Mouse (Mus musculus) adrenal gland, adult 8-10 months (tissue): ENCODE data around the gene Hace1. TPM values are rescaled to one million over a fixed set of nuclear protein-coding genes. Genes with fewer than 3 reads are reported as not detected.
"Not testable (repeated sequence)": the region's sequence is repeated elsewhere in the genome, so short reads cannot be mapped to it uniquely, and the experiment has no call there.

Source experiments
- DNase-seq: peaks from one replicate; pipeline ENCODE4 v3.0.0; 2022
- total RNA-seq, 4 experiments: library from RNA; stranded (reverse); gene quantifications; 2 replicates each; pipeline ENCODE4 v1.2.4; 2022

Gene Hace1
- total RNA-seq, result 10 to 100 TPM; 10.3 to 11.8 (median 10.8) TPM

DNA sequence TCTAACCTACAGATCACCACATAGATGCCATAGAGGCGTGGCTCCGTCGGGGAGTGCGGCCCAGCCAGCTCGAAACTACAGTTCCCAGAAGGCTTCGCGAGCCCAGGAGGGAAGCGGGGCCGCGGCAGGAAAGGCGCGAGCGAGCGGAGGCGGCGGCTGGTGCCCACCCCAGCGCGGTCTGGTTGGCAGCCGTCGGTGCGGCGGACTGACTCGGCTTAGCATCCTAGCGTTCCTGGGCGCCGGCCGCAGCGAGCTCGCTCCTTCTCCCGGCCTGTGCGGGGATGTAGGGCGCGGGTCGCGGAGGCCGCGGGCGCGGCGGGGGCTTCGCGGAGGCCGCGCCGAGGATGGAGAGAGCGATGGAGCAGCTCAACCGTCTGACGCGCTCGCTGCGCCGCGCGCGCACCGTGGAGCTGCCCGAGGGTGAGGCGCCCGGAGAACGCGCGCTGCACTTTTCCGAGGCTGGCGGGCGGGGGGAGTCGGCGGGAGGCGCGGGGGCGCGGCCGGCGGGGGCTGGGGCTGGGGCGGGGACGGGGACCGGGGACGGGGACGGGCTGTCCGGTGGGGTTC lies at the start of gene Hace1:
Hace1 (plus strand) TSS at position 99 of the 567 bp plus-strand sequence.
- DNase-seq, result peak; percentile 64

DNA sequence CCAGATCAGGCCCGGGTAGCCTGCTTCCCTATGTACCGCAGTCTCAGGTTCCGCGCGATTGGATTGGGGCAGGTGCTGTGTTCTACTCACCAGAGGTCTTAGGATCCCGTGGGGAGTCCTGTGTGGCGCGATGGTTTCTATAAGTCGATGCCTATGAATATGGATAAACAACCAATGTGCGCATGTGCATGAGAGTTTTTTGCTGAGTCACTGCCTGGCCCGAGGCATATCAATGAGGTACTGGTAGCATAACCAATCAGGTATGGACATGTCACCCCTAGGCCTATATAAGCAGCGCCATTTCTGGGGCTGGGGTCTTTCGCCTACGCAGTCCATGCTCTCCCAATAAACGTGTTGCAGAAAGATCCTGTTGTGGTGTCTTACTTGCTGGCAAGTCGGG lies 40.3 kb upstream of the Hace1 start:
- DNase-seq, result not testable (repeated sequence)

DNA sequence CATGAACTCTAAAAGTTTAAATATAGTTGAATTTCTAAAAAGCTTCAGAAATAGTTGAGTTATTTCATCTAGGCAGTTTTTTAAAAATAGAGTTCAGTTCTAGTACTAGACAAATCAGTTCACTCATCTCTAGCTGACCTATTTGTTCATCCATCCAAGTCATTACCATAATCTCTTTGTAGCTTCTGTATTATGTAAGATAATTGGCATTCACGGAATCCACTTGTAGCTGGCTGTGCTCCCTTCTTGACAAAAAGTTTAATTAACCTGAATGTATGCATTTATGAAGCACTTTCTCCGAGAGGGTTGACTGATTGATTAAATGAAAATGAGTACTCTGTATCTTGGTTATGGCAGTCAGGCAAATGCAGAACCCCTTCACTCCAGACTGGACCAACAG lies 34.9 kb upstream of the Hace1 start:
- DNase-seq, result no peak

DNA sequence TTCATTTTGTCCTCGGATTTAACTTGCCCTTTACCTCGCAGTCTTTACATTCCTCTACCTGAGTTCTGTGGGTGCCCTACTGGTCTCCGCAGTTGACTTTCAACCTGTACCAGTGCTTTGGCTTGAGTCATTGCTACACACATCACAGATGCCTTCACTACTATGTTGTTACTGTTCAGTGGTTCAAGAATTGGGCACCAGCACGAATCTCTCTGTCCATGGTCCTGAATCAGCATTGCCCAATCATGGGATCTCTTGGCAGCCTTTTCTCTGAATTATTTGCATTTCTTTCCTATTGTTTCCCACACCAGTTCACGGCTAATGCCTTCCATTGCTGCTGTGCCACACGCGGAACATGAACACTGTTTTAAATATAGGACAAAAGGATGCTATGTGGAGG lies 30.8 kb upstream of the Hace1 start:
- DNase-seq, result no peak

- peak; percentile 10 for DNase-seq
Observed at GRCm38 (mm10) chr10:45578298-45578821, 731 bp downstream of the Hace1 start.

DNA sequence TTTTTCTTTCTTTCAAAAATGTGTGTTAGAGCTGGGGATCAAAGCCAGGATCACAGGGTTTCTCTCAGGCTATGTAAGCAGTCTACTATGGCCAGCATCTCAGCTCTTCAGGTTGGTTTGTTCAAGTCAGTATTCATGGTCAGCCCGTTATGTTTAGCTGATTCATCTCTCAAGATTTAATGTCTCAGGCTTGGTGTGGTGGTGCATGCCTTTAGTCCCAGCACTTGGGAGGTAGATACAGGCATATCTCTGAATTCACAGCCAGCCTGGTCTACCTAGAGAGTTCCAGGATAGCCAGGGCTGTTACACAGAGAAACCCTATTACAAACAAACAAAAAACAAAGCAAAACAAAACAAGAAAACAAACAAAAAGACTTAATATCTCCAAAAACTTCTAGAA lies 5.7 kb downstream of the Hace1 start:
- DNase-seq, result no peak

DNA sequence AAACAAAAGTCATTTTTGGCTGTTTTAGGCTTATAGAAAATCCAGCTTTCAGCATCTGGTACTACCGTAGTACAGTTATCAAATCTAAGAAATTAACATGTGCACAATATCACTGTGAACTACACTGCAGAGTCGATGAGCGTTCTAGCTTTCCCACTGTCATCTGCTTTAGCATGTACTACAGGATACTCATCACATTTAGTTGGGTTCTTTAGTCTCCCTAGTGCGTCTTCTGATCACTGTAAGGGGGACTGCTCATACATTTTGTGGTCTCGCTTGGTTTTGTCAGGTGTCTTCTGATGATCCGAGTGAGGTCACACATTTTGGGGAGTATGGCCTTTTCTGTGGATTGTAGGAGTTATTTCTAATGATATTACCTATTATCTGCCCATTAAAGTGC lies 6.2 kb downstream of the Hace1 start:
- DNase-seq, result no peak

DNA sequence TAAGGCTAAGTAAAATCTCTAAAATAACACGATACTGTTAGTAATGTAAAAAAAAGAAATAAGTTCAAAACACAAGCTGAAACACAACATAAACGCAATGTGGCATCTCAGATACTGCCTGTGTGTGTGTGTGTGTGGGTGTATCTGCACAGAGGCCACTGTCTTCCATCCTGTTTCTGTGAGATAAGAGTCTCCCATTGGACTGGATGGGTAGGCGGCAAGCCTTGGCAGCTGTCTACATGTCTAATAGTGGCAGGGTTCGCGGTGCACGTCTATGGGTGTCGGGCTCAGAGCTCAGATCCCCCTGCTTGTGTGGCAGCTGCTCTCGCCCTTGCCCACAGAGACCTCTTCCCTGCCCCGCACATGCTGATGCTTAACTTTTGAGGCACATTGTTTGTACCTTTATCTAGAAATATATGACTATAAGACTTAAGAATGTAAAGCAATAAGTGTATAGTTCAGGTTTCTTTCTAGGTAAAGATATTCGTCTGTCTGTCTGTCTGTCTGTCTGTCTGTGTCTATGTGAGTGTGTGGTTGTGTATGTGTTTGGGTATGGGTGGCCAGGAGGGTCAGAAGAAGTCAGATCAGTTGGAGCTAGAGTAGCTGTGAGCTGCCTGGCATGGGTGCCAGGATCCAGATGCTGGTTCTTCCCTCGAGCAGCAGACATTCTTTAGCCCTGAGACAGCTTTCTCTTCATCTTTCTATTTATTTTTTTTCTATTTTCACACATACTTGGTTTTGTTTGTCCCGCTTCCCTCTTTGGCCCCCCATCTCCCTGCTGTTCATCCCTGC lies 6.9 kb downstream of the Hace1 start:
- DNase-seq, result no peak

DNA sequence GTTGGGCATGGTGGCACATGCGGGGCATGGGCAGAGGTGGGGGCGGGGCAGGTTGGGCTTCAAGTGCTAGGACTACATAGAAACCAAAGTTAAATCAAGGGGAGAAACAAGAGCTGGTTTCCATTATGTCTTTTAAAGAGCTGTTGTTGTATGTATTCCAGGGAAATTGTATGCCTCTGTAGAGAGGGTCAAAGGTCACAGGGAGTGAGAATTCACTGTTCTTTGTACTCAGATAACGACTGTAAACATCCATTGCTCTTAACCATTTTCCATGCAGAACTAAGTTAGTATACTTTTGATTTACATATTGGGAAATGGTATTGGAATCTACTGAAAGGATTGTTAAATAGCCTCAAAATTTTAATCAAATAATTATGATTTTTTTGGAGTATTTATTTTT lies 28.2 kb downstream of the Hace1 start:
- no peak for DNase-seq

DNA sequence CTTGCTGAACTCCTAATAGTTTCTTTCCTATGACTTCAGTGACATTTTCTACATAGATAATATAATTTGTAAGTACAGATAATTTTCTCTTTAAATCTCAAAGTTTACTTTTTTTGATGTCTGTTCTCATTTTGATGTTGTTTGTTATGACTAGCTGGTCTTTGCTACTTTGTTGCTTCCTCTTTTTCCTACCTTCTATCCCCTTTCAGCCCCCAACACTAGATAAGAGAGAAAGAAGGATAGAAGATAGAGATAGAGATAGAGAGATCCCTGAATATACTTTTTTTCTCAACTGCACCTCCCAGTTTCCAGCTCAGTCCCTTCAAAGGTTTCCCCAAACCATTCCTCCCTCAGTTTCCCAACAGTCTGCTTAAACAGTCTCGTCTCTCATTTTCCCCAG lies 33.1 kb downstream of the Hace1 start:
- DNase-seq, result no peak

GRCm38 (mm10) chr10:45616012-45616411 lies 38.4 kb downstream of the Hace1 start:
- DNase-seq, result no peak

GRCm38 (mm10) chr10:45619039-45619438 lies 41.4 kb downstream of the Hace1 start:
- no peak for DNase-seq

GRCm38 (mm10) chr10:45631995-45632394 lies 54.4 kb downstream of the Hace1 start:
- DNase-seq, result no peak

DNA sequence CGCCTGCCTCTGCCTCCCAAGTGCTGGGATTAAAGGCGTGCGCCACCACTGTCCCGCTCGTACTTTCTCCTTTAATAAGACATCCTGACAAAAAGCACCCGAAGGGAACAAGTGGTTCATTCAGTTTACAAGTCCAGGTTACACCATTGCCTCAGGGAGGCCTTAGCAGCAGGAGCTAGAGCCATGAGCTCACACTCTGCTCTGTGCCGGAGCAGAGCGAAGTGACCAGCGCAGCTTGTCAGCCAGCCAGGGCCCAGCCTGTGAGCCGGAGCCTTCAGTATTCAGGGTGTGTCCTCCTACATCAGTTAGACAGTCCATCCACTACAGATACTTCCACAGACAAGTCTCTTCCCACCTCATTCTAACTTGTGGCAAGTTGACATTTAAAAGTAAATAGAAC lies 55.0 kb downstream of the Hace1 start:
- no peak for DNase-seq

DNA sequence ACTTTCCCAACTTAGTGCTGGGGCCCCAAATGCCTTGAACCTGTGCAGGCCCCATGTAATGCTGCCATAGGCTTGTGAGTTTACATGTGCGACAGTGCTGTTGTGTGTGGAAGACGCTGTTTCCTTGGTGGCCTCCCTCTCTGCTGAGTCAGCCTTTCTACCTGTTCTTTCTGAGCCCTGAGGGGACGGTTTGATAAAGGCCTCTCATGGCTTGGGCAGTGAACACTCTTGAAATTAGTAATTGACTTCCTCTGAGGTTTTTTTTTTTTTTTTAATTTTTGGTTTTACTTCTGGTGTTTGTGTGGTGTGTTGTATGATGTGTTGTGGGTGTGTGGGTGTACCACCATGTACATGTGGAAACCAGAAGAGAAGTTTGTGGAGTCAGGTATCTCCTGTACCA lies 57.6 kb downstream of the Hace1 start:
- DNase-seq, result no peak

DNA sequence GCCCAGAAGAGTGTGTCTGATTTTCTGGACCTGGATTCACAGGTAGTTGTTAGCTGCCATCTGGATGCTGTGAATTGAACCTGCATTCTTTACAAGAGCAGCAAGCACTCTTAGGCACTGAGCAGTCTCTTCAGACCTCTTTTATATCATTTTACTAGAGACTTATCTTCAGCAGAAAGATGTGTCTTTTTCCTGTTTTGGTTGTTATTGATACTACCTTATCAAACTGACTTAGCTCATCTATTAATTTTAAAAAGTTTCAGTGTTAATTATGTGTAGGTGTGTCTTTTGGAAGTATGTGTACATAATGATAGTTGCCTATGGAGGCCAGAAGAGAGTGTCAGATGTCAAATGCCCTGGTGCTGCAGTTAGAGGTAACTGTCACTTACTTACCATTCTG lies 62.1 kb downstream of the Hace1 start:
- DNase-seq, result no peak

- no peak for DNase-seq
Observed at GRCm38 (mm10) chr10:45654026-45654425, 76.4 kb downstream of the Hace1 start.

- no peak for DNase-seq
Observed at GRCm38 (mm10) chr10:45662015-45662414, 84.4 kb downstream of the Hace1 start.

DNA sequence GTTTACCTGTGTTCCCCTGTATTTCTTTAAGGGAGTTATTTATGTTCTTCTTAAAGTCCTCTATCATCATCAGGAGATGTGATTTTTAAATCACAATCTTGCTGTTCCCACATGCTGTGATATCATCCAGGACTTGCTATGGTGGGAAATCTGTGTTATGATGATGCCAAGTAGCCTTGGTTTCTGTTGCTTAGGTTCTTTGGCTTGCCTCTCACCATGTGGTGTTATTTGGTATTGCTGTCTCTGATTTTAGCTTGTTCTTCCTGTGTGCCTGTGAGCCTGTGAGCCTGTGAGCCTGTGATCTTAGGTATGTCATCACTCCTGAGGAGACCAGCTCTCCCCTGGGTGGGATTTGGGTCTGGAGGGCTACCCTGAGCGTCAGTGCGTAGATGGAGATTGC lies 90.6 kb downstream of the Hace1 start:
- DNase-seq, result no peak

DNA sequence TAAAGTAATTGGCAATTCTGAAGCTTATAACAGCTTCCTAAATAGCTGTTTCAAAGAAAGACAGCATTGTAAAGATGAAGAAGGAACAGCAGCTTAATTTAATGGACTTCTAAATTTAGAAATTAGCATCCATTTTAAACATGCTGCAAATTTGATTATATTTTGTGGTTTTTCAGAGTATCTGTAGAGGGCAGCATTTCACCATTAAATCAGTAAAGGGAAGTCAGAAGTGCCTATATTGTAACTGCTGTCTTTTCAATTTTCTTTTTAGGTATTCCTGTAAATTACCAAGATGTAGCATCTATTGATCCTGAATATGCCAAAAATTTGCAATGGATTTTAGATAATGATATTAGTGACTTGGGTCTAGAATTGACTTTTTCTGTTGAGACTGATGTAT lies 99.2 kb downstream of the Hace1 start:
- DNase-seq, result no peak

DNA sequence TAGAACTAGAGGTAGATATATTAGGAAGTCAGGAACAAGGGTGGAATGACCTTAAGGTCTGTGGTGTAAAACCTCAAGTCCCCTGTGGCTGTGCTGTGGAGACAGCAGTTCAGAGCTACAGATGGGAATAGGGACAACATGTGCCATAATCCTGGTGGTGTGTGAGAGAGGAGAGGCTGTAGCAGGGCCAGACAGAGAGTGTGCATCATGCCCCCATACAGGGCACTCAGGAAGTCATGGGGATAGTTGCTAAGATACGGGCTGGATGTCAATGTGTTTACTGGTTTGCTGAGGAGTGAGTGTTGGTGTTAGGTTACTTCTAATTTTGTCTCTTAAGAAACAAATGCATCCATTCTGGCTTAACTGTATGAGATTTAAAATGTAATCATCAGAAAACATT lies 108.6 kb downstream of the Hace1 start:
- no peak for DNase-seq

DNA sequence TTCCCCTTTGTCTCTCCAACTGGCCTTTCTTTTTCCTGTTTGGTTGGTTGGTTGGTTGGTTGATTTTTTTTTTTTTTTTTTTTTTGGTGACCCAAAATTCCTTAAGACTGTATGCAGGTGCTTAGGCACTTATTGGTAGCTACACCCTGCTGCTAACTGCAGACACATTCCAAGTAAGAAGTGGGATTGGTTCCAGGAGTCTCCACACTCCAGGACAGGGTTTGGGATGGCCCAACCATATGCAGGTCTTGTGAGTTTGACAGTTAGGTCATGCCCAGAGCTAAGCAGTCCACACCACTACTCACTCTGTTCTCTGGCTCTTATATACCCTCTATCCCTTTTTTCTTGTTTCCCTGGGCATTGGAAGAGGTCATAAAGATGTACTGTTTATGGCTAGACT lies 117.3 kb downstream of the Hace1 start:
- DNase-seq, result no peak

- no peak for DNase-seq
Observed at GRCm38 (mm10) chr10:45695522-45695921, 117.9 kb downstream of the Hace1 start.

- DNase-seq, result no peak
Observed at GRCm38 (mm10) chr10:45698930-45699329, 121.3 kb downstream of the Hace1 start.
